Mouse (Mus musculus) left cerebral cortex, adult 18-20 months (tissue): ENCODE measurements around the gene Zfr. TPM values are rescaled to one million over a fixed set of nuclear protein-coding genes. Genes with fewer than 3 reads are reported as not detected.
"Not testable (repeated sequence)": the region's sequence is repeated elsewhere in the genome, so short reads cannot be mapped to it uniquely, and the experiment has no call there.

ENCODE experiments used
- DNase-seq, 2 experiments: peaks; one replicate each; pipeline ENCODE4 v3.0.0; 2021 to 2022; ENCODE audit warnings: low spot score in 2 of 2, mixed read lengths in 1 of 2
- total RNA-seq, 2 experiments: library from RNA; stranded (reverse); gene quantifications; 2 replicates each; pipeline ENCODE4 v1.2.3; 2021

Zfr gene
- total RNA-seq, 2 experiments from 2014 or later: 334 to 364 TPM

DNA sequence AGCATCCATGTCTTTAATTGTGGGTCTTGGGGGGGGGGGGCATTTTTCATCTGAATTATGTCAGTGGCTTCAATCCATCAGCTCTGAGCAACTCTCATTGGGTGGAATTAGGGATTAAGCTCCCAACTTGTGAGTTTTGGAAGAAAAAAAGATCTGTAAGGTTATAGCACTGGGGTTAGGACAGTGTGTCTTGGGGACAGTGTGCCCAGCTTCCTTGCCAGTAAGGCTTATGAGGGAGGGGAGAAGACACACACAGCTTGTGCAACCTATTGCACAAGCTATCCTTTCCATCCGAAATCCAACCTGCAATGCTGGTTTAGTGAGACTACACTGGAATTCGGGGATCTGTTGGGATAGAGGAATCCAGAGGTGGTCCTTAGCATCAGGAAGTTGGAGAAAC is 12.8 kb upstream of the Zfr start:
- no peak for DNase-seq

GRCm38 (mm10) chr15:12106430-12106829 is 11.2 kb upstream of the Zfr start:
- peak; percentile 69 to 82 for DNase-seq

- no peak for DNase-seq
These were observed 9.4 kb upstream of the Zfr start for GRCm38 (mm10) chr15:12108200-12108599.

DNA sequence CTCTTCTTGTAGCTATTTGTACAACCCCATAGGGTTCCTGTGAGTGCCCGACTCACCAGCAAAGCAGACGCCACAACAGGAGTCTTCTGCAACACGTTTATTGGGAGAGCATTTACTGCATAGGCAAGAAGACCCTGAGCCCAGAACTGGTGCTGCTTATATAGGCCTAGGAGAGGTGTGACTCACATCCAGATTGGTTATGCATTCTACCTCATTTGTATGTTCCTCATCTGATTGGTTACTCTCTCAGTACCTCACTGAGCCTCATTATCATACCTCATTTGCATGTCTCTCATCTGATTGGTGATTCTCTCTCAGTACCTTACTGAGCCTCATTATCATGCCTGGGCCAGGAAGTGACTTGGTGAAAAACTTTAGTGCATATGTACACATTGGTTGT is 8.7 kb upstream of the Zfr start:
- DNase-seq: not testable (repeated sequence)

DNA sequence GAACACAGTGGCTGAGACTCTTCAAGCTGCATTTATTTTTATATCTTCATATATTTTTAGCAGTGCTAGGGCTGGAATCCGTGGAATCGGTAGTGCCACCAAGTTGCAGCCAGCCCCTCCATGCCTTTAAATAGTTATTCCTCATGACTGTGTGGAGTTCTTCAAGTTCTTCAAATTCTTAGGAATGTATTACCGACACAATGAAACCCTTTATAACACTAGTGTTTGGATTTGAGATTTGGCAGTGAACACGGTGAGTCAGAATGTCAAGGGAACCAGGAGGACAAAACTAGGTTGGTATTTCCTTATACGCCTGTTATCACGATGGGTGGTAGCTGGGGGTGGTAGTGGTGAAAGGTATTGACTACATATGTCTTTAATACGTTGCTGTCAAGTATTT is 6.4 kb upstream of the Zfr start:
- no peak for DNase-seq

DNA sequence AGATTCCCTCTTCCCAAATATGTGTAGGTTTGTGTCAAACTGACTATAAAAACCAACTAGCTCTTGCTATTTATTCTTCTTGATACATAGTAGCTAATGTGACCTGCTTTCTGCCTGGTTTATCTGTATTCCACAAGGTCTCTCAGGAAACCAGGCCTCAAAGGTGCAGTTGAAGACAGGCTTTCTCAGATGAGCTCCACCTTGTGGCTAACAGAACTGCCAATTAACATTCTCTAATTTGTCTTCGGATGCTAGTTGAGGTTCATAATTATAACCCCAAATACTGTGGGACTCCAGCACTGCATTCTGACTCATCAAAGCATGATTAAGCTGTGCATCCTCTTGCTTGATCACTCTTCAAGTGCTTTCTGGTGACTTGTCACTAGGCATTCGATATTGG is 4.2 kb upstream of the Zfr start:
- peak in 1 of 2 experiments; percentile 24 for DNase-seq

GRCm38 (mm10) chr15:12114546-12114945 is 3.1 kb upstream of the Zfr start:
- DNase-seq: no peak

- DNase-seq: no peak
These were observed 1.9 kb upstream of the Zfr start for GRCm38 (mm10) chr15:12115722-12116230.

DNA sequence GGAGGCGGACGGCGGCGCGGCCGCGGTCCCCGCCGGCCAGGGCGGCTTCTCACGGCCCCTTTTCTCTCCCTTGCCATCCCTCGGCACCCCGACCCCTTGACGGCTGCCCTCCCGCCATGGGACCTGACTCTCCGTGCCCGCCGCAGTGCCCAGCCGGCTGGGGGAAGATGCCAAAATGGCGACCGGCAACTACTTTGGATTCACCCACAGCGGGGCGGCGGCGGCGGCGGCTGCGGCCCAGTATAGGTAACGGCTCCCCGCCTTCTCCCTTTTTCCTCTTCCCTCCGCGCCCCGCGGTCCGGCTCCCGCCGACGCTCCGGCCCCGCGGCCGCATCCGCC is 431 bp downstream of the Zfr start:
- no peak for DNase-seq

GRCm38 (mm10) chr15:12118432-12119128 is 949 bp downstream of the Zfr start:
- DNase-seq: peak in 1 of 2 experiments; percentile 40

DNA sequence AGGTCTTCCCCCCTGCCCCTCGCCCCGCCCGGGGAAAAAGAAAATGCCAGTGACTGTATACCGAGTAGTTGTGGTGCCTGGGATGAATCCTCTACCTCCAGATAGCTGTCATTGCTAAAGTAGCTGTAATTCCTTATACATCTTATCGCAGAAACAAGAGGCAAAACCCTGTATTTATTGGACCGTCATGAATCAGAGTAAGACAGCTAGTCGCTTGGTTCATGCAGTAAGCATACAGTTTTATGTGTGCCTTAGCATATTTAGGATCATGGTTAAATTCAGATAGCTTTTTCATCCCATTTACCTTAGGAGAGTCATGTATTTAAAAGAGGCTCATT is 1.5 kb downstream of the Zfr start:
- no peak for DNase-seq

GRCm38 (mm10) chr15:12124913-12125312 is 7.3 kb downstream of the Zfr start:
- no peak for DNase-seq

- not testable (repeated sequence) for DNase-seq
These were observed 13.2 kb downstream of the Zfr start for GRCm38 (mm10) chr15:12130871-12131270.

GRCm38 (mm10) chr15:12134546-12134945 is 16.9 kb downstream of the Zfr start:
- DNase-seq: no peak

DNA sequence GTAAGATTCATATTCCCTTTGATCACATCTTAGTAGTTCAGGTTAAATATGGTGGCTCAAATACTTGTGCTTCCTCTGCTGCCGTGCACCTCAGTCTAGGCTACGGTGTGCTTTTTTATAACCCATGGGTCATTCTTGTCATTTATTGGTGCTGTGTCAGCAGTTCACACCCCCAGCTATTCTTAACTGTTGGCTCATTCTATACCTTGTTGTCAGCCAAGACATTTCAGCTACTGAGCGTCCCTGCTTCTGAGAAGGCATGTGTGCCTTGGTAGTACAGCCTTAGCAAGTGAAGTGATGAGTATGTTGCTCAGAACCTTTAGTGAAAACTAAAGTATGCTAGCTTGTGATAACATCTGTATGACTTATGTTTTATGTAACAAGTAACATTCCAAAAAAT is 17.7 kb downstream of the Zfr start:
- no peak for DNase-seq

DNA sequence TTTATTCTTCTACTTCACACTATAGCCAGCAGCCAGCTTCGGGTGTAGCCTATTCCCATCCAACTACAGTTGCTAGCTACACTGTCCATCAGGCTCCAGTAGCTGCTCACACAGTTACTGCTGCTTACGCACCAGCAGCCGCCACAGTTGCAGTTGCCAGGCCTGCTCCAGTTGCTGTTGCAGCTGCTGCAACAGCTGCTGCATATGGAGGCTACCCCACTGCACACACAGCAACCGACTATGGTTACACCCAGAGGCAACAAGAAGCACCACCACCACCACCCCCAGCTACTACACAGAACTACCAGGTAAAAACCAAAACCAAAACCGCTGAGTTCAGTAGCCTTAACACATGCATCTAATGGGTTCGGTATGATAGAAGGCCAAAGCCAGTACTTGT is 18.7 kb downstream of the Zfr start:
- DNase-seq: no peak

- DNase-seq: no peak
These were observed 23.5 kb downstream of the Zfr start for GRCm38 (mm10) chr15:12140985-12141729.

- no peak for DNase-seq
These were observed 29.8 kb downstream of the Zfr start for GRCm38 (mm10) chr15:12147423-12147822.

GRCm38 (mm10) chr15:12149501-12149900 is 31.9 kb downstream of the Zfr start:
- DNase-seq: peak; percentile 40 to 48

- peak; percentile 36 to 40 for DNase-seq
These were observed 36.1 kb downstream of the Zfr start for GRCm38 (mm10) chr15:12153747-12154146.

DNA sequence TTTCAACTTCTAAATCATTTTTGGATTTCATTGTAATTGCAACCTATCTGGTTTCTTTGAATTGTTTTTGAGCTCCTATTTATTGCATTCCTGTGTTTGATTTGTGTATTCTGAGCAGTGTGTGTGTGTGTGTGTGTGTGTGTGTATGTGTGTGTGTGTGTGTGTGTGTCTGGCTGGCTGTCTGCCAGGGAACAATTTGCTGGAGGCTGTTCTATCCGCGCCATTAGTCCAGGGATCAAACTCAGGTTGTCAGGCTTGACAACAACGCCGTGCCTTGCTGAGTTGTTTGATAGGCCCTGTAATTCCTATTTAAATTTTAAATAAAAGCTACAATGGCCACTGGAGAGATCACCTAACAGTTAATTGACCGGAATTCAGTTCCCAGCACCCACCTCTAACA is 60.5 kb downstream of the Zfr start:
- no peak for DNase-seq

GRCm38 (mm10) chr15:12181181-12181805 is 63.7 kb downstream of the Zfr start:
- DNase-seq: not testable (repeated sequence)
